Mouse (Mus musculus) lung, postnatal 4 days (tissue): ENCODE data around the gene Usp6nl.

Experiments used
- DNase-seq, 2 experiments: peaks; one replicate each; pipeline ENCODE4 v3.0.0; 2021

Usp6nl gene

GRCm38 (mm10) chr2:6423661-6424550, 101.4 kb downstream of the Usp6nl start:
- DNase-seq, result no peak

GRCm38 (mm10) chr2:6424851-6425250, 102.4 kb downstream of the Usp6nl start:
- DNase-seq, result no peak

- peak; percentile 52 to 76 for DNase-seq
Observed at GRCm38 (mm10) chr2:6436085-6436950, 113.9 kb downstream of the Usp6nl start.

- no peak for DNase-seq
Observed at GRCm38 (mm10) chr2:6441688-6442087, 119.2 kb downstream of the Usp6nl start.

GRCm38 (mm10) chr2:6442302-6442701, 119.8 kb downstream of the Usp6nl start:
- no peak for DNase-seq

- DNase-seq, result no peak
Observed at GRCm38 (mm10) chr2:6444015-6444414, 121.5 kb downstream of the Usp6nl start.

GRCm38 (mm10) chr2:6444723-6445169, 122.3 kb downstream of the Usp6nl start:
- no peak for DNase-seq

- DNase-seq, result no peak
Observed at GRCm38 (mm10) chr2:6445858-6446257, 123.4 kb downstream of the Usp6nl start.

GRCm38 (mm10) chr2:6448880-6449279, 126.4 kb downstream of the Usp6nl start:
- DNase-seq, result no peak

GRCm38 (mm10) chr2:6449656-6450055, 127.2 kb downstream of the Usp6nl start:
- DNase-seq, result no peak

- no peak for DNase-seq
Observed at GRCm38 (mm10) chr2:6450544-6450943, 128.1 kb downstream of the Usp6nl start.

- DNase-seq, result peak in 1 of 2 experiments; percentile 45
Observed at GRCm38 (mm10) chr2:6454941-6455516, 132.6 kb downstream of the Usp6nl start.

- DNase-seq, result peak; percentile 69 to 70
Observed at GRCm38 (mm10) chr2:6459282-6460047, 137.0 kb downstream of the Usp6nl start.

- no peak for DNase-seq
Observed at GRCm38 (mm10) chr2:6462306-6462705, 139.8 kb downstream of the Usp6nl start.

GRCm38 (mm10) chr2:6463772-6464661, 141.6 kb downstream of the Usp6nl start:
- DNase-seq, result peak; percentile 68 to 72

- DNase-seq, result no peak
Observed at GRCm38 (mm10) chr2:6466396-6466795, 143.9 kb downstream of the Usp6nl start.

GRCm38 (mm10) chr2:6467318-6467717, 144.9 kb downstream of the Usp6nl start:
- no peak for DNase-seq

- peak; percentile 67 to 81 for DNase-seq
Observed at GRCm38 (mm10) chr2:6469164-6469563, 146.7 kb downstream of the Usp6nl start.

GRCm38 (mm10) chr2:6471110-6471611, 148.7 kb downstream of the Usp6nl start:
- peak in 1 of 2 experiments; percentile 45 for DNase-seq

- no peak for DNase-seq
Observed at GRCm38 (mm10) chr2:6473829-6474228, 151.4 kb downstream of the Usp6nl start.

GRCm38 (mm10) chr2:6477884-6478283, 155.4 kb downstream of the Usp6nl start:
- DNase-seq, result no peak
